ENCODE assay signal across 13 mouse cellular contexts in genomic region chr12:77270694-77271093, GRCm38 (mm10).
"Had no signal": no experiment of that assay in that cellular context is flagged by ENCODE, and none has a peak within 500 bp of the region (broad histone marks: within the 10 kb centered on the region; RNA-seq: fewer than 3 reads in every experiment).

No protein-coding gene starts in this region.

- H3K27ac ChIP-seq: kidney, embryonic 15.5 days; limb, embryonic 10.5 days; liver, embryonic 15.5 days; macrophage; midbrain, embryonic 13.5 days; neural tube, embryonic 15.5 days had no signal

- DNase-seq: kidney, postnatal 14 days; lung, adult 2 months; right cerebral cortex, postnatal 14 days; thymus, postnatal 4 days had no signal

- ATAC-seq: lung, postnatal 0 days; midbrain, embryonic 13.5 days had no signal

- H3K4me2 ChIP-seq: kidney, embryonic 15.5 days; liver, embryonic 11.5 days; liver, embryonic 15.5 days; midbrain, embryonic 13.5 days; neural tube, embryonic 15.5 days had no signal

- H3K36me3 ChIP-seq: kidney, embryonic 15.5 days; limb, embryonic 10.5 days; liver, embryonic 15.5 days; midbrain, embryonic 13.5 days; neural tube, embryonic 15.5 days had no signal

- H3K27me3 ChIP-seq: kidney, embryonic 15.5 days; liver, embryonic 15.5 days; midbrain, embryonic 13.5 days; neural tube, embryonic 15.5 days had no signal

- H3K9me3 ChIP-seq: kidney, embryonic 15.5 days; limb, embryonic 10.5 days; liver, embryonic 15.5 days; midbrain, embryonic 13.5 days; neural tube, embryonic 15.5 days had no signal

- H3K4me3 ChIP-seq: kidney, embryonic 15.5 days; limb, embryonic 10.5 days; liver, embryonic 15.5 days; midbrain, embryonic 13.5 days; myocyte; neural tube, embryonic 15.5 days had no signal

- H3K9ac ChIP-seq: kidney, embryonic 15.5 days; liver, embryonic 15.5 days; midbrain, embryonic 13.5 days; neural tube, embryonic 15.5 days had no signal

- H3K4me1 ChIP-seq: kidney, embryonic 15.5 days; limb, embryonic 10.5 days; liver, embryonic 15.5 days; midbrain, embryonic 13.5 days; neural tube, embryonic 15.5 days had no signal
